Mouse (Mus musculus): ENCODE data around the gene Sgsm2.

- TF ChIP-seq CTCF (IDR thresholded peaks at IDR 0.05; ENCODE audit: borderline replicate concordance, insufficient read depth, low read depth, low read length) (no peak), POLR2A (IDR thresholded peaks at IDR 0.05; ENCODE audit: borderline replicate concordance, insufficient read depth, low read length) (no peak)
Observed at GRCm38 (mm10) chr11:74808251-74808853, 88.5 kb downstream of the Sgsm2 start.
